Mouse (Mus musculus) cerebellum, postnatal 4 days (tissue): ENCODE measurements around the gene Mep1a.
A peak's percentile ranks its signal among the peaks of the same experiment; 100 is the strongest.
"Not testable (repeated sequence)": the region's sequence is repeated elsewhere in the genome, so short reads cannot be mapped to it uniquely, and the experiment has no call there.

Experiments used
- DNase-seq, 2 experiments: peaks; one replicate each; pipeline ENCODE4 v3.0.0; 2022; ENCODE audit warnings: low spot score in 2 of 2, mixed read lengths in 1 of 2

Gene Mep1a

DNA sequence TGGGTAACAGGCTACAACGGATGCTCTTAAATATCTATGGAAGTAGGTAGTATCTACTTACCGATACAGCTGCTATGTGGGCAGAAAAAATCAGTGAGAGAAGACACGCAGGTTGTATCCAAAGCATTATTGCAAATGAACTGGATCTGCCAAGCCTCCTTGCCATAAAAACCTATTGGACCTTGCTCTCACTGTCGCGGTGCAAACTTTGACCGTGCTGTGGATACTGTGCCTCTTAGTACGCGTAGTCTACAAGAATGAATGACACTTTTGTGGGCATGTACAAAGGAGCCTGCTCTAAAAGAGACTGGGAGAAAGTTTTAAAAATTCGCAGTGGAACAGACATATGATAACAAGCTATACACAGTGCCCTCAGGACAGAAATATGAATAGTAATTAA lies at the start of gene Mep1a:
Gene Mep1a, minus strand, starts transcription at position 221 of the 400 bp plus-strand sequence.
- no peak for DNase-seq

DNA sequence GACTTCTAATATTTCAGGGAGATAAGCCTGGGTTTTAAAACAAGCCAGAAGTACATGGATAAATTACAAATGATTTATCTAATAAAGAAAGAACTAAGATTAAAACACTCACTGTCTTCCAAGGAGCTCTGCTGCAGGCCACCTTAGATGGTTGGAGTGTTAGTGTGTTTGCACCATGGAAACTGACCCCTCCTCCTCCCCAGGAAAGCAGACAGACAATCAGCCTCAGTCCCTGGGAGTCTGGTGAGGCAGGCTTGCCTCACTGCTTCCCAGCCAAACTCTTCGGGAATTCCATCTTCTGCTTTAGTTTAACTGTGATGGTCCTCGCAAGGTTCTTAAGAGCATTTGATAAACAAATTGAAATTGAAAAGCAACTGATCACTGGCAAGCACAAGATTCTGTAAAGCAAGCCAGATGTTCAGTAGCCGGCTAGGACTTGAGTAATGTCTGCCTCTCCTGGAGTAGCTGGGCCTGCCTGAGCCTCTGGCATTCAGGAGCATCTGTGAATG lies 48.6 kb upstream of the Mep1a start:
- no peak for DNase-seq

DNA sequence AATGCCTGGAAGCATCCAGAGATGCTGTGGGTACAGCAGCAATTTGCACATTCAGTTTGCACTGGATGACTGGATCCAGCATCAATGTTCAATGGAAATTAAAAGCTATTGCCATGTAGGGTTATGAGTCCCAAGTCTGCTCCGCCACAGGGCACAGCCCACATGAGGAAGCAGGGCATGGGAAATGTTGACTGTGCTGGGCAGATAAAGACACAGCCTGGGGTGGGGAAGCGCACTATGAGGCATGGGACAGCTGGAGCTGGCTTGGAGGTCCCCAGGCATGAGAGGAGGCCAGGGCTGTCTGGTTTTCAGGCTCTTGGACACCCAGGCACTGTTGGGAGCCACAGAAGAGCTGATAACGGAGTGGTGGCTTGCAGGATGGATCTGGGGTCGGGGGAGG lies 41.4 kb upstream of the Mep1a start:
- no peak for DNase-seq

DNA sequence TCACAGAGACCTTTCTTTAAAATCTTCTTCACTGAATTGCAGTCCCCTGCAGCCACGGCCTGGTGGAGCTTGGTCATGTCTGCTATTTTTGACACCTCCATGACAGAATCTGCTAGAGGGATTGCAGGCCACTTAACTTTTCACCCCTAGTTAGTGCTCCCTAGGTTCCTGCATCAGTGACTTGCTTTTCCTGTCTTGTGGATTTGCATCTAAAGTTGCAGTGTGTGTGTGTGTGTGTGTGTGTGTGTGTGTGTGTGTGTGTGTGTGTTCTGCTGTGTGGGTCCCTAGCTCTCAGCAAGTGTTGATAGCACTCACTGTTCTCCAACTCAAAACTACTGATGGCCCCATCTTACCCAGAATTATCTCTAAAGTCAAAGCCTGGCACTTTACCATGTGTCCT lies 40.9 kb upstream of the Mep1a start, which contains the start of gene Ankrd66:
Gene Ankrd66, minus strand, starts transcription at position 101 of the 400 bp plus-strand sequence.
- DNase-seq, result no peak

DNA sequence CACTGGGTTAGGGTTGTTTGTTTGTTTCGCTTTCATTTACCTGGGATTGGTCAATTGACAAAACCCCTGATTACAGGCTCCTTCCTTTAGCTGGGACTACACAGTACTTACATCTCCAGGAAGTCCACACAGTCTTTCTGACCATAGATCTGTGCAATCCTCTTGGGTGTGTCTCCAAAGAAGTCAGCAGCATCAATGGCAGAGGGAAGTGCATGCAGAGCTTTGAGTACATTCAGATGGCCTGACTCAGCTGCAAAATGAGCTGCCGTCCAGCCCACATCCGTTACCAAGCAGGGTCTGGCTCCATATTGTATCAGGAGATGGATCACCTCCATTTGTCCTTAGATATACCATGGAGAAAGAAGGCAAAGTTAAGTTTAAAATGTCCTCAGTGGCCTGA lies 36.2 kb upstream of the Mep1a start:
- DNase-seq, result no peak

DNA sequence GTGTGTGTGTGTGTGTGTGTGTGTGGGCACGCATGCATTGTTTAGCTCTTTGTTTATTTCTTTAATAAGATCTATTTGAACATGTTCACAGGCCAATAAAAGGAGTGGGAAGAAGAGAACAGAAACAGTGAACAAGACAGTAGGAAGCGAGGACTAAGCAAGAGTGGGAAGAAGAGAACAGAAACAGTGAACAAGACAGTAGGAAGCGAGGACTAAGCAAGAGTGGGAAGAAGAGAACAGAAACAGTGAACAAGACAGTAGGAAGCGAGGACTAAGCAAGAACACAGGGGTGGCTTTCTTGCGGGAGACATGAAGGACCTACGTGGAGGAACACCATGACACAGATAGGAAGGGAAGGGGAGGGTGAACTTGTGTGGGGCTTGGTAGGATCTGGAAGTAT lies 34.2 kb upstream of the Mep1a start:
- not testable (repeated sequence) for DNase-seq

DNA sequence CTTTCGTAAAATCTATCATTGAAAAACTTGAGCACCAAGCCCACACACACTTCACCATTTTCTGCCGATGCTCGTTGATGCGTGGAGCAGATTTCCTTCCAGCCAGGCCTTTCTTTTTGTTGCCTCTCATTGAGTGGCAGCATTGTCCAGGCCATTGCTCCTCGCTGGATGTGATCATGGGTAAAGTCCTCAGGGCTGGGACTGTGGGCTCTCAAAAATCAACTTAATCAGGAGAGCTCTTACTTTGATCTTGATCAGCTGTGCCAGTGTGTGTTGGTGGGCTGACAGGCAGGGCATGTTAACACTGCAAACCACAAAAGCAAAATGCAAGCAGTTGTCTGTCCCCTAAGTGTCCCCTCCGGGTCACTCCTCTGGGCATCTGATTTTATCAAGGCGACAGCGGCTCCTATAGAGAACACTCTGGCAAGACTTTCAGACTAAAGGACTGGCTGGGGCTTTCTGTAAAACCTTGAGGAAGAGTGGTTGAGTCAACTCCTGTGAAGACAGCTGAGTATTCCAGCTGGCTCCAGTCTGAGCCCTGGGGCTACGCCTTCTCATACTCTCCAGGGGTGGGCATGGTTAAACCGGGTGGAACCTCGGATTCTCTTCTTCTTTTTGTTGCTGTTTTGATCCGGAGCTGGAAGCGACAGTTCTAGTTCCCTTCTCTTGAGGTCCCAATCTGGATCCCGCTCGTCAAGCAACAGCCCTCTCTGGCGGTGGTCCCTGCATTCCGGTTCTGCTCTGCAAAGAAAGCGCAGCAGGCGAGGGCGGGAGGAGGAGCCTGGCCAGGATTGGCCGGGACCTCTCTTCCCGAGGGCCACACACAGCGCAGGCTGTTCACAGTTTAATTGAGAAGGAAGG lies 32.0 kb upstream of the Mep1a start:
- peak; percentile 25 to 44 for DNase-seq

DNA sequence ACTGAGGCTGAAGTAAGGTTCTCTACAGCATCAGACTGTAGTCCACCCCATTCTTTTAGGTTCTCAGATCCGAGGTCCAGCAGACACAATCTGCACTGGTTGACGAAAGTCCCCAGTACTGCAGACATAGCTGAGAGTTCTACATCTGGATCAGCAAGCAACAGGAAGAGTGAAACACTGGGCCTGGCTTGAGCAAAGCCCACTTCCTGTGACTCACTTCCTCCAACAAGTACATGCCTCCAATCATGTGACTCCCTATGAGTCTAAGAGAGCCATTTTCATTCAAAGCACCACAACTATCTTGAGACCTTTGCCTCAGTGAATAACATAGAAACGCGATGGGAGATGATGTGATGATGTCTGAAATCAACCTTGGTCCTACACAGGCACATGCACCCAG lies 28.6 kb upstream of the Mep1a start:
- DNase-seq, result no peak

DNA sequence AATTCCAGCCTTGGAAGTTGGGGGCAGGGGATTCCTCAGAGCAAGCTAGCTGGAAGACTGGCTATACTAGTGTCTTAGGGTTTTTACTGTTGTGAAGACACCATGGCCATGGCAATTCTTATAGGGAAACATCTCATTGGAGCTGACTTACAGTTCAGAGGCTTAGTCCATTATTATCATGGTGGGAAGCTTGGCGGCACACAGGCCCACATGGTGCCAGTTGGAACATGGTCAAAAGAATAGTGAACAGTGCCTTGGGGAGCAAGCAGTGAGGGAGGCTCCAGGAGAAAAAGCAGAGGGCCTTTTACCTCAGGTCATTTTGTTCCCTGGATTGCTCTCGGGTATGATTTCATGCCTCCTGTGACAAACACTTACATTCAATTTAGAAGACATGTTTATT lies 27.9 kb upstream of the Mep1a start:
- DNase-seq, result no peak

DNA sequence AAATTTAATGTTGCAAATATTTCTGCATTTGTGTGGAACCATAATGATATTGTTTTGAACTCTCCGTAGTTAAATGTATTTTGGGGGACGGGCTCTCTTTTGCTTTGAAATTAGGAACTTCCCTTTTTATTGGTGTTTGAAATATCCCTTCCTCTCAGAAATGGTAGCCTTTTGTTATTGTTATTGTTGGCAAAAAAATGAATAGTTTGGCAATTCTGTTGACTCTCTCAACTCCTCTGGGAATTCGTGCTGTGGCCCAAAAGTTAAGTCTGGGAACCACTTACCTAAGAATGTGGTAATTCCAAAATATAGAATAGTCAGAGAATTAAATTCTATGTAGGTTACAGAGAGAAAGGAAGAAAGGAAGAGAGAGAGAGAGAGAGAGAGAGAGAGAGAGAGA lies 17.6 kb upstream of the Mep1a start:
- DNase-seq, result no peak

DNA sequence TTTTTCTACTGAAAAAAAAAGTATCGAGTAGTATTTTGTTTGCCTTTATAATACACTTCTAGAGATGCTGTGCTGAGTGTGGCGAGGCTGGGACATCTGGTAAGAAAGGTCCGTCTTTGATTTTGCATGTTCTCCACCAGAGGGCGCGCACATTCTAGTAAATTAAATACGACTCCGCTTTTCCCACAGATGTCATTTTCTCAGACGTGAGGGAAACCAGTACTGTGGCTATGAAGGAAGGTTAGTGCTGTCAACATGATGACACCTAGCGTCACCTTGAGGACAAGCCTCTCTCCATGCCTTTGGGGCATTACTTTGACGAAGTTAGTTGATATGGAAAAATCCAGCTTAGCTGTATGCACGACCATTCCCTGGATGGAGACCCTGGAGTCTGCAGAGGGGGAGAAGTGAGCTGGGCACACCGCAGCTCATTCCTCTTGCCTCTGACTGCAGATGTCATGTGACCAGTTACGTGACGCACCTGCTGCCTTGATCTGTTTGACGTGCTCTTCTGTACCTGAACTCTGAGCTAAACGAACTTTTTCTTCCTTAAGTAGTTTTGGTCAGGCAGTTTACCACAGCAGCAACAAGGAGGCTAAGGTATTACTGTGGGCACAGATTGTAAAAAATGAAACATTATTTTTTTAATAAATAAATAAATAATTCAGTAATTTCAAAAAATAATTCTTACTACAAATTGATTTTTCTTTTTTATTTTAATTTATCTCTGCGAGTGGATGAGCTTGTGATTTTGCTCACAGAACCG lies 16.2 kb upstream of the Mep1a start:
- DNase-seq, result peak; percentile 53 to 66

DNA sequence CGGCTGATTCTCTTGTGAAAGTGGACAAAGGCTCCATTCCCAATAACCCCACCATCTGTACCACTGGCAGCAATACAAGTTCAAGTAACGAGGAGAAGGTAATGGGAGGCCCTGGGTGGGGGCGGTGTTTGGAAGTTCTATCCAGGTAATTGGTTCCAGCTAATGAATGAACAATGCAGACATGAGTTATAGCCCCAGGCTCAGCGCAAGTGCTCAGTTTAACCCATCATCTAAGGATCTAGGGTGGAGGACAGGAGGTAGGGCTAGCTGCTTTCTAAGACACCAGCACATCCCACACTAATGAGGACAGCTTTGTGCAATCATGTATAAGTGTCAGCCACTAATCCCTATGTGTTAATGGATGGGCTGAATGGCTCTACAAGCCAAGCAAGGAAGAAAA lies 8.2 kb upstream of the Mep1a start:
- DNase-seq, result no peak

DNA sequence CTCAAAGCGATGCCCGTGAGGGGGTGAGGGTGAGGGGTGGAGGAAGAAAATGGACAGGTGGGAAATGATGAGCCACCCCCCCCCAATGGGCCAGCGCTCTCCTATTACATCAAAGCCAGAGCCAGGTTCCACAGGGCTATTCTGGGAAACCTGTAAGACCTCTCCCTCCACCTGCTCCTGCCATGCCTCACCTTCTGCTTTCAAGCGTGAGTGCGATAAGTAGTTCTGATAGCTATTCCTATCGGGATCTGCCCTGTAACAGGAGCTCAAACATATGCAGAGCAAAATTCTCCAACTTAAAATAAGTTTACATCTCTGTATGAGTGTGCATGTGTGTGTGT lies 2.0 kb upstream of the Mep1a start:
- no peak for DNase-seq

DNA sequence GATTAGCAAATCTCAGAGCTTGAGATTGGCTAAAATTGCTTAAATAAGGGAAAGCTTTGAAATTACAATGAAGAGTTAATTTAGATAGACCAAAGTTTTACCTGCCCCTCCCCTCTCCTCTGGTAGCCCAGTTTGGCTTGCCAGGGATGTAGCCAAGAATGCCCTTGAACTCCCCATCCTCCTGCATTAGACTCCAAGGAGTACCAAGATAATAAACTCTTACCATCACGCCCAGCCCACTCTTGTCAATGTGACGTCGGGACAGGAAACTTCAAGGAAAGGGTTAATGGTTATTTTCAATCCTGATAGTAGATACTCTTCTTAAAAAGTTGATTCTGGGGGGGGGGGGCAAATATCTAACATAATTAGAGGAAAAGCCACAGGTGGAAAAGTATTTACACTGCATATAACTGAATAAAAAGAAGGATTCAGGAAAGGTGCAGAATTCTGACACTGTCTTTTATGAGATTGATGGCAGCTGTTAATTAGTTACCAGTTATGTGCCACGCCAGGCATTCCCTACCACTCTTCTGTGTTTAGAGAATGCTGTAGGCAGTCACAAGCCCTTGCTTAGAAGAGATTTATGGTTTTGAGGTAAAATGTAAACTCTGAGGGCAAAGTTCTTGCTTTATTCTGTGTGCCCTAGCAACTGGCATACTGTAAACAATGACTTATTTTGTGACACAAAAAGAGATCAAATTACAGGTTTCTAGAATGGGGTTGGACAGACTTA lies 1.4 kb upstream of the Mep1a start:
- no peak for DNase-seq

DNA sequence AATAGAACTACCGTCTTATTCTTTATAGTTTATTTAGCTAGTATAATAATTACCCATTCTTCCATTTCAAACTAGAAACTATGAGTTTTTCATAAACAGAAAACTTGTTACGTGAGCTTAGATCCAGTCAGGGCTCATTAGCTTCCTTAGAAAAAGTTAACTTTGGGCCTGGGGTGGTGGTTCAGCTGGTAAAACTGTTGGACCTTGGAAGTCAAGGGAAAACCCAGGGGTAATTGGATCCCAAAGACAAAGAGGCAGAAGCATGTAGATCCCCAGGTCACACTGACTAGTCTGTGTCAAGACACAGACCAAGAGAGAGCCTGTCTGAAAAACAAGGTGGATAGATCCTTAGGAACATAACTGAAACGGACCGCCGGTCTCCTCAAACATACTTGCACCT lies 981 bp downstream of the Mep1a start:
- DNase-seq, result no peak

DNA sequence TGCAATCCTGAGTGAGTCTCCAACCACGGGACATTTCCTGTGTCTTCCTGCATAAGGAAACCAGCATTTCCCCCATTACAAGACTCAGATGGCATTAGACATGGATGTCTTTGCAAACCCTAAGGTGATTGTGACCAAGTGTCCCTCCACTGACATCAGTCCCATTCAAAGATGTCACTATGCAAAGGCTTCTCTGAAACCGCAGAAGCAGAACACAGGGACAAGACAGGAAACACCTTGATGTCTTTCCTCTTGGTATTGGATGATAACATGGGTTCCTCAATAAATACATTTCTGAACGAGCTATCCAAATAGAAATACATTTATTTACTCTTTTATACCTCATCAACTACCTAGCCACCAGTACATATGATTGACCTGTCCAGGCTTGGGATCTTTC lies 1.4 kb downstream of the Mep1a start:
- no peak for DNase-seq

DNA sequence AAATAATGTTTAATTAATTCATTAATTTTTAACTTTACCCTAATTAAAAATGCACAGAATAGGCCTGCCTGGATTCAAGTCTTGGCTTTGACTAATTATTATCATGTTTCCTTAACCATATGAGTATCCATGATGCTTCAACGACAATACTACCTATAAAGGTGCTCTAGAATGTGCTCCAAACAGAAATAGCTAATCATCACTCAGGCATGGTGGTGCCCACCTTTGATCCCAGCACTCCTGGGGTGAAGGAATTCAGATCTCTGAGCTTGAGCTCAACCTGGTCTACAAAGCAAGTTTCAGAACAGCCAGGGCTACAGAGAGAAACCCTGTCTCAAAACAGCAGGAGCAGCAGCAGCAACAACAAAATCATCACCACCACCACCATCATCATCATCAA lies 2.1 kb downstream of the Mep1a start:
- DNase-seq, result no peak

DNA sequence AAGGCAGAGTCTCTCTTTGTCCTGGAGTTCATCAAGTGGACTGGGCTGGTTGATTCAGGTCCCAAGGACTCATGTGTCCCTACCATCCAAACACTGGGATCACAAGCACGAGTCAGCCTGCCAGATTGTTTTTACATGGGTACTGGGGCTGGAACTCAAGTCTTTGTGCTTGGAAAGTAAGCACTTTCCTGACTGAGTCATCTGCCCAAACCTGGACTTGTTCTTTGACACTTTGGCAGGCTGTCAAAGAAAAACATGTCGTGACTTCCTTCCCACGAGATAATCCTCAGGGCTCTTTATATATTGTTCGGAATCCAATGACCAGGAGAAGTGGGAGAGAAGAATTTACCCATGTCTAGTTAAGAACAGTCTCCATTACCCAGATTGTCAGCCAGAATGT lies 5.1 kb downstream of the Mep1a start:
- DNase-seq, result no peak

DNA sequence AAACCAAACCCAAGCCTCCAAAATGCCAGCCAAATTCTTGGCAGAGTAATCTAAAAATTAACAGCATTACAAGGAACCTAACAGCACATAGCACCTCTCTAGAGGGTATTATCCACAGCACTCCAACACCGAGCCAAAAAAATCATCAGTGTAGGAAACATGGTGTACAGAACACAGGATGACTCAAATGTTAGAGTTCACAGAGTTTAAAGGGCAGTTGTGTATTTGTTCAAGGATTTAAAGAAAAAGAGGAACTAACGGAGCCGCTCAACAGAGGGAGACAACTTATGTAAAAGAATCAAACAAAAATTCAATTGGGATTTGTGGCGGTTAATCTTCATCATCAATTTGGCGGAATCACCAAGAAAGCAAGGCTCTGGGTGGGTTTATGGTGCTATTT lies 7.1 kb downstream of the Mep1a start:
- DNase-seq, result no peak

DNA sequence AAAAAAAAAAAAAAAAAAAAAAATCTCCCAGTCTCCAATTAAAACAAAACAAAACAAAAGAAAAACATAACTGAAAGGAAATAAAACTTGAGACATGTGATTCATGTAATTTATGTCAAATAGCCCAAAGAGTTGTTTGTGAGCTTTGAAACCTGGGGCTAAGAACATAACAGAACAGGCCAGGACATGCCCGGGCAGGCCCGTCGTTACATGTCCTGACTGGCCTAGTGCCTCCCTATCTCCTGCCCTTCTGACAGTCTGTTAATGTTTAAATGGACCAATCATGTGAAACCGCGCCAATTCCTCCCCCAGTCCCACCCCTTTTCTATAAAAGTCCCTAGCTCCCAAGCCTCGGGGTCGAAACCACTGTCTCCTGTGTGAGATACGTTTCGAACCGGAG lies 12.2 kb downstream of the Mep1a start:
- DNase-seq, result not testable (repeated sequence)

DNA sequence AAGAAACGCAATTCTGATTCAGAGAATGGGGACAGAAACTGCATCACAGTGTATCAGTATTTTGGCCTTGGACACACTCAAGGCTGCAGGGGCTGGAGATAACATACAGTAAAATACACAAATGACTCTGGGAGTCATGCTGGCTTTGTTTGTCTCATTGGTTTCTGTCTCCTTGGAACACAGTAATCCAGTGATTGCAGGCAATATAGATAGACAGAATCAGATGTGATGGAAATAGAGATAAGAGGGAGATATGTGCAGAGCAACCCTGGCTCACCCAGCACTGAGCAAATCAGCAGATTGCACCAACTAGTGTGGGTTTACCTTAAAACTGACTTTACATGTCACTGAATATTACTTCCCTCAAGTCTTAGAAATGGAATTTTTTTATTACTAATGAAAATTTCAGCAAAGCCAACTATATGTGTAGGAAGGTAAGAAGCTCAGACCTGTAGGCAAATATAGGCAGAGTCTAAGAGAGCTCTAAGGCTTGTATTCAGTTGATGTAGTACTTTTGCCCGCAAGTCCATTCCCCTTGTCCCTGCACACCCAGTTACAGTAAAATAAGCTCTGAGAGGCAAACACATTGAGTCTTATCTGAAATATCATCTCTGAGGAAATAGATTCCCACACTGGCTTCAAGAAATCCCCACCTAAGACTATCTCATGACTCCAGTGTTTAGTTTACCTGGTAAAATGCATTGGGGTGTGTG lies 14.0 kb downstream of the Mep1a start:
- no peak for DNase-seq

DNA sequence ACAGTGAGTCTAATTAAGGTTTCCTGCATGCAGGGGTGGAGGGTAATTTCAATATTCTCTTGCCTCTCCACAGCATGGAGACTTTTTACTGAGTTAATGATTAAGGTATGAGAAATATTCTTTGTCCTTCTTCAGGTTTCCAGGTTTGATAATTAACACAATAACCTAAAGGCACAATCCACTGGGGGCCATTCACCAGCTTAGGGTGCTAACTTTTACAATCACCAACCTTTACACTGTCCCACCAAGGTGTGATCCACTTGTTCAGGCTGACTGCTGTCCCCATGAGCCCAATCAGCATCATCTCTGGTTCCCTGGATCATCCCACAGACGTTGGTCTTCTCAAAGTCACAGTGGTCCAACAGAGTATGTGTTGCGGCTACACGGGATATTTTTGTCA lies 16.6 kb downstream of the Mep1a start:
- DNase-seq, result no peak
